Mouse (Mus musculus): Measurements from ENCODE around the gene Mettl13. TPM values are rescaled to one million over a fixed set of nuclear protein-coding genes. Genes with fewer than 3 reads are reported as not detected.

The Mettl13 gene
- polyA plus RNA-seq, 1 experiment from 2014 or later: 6.7 TPM

GRCm38 (mm10) chr1:162505649-162506048 lies 42.7 kb downstream of the Mettl13 start:
- Histone ChIP-seq H3K4me2 (replicated peaks; ENCODE audit: low read depth, low read length) (no peak overlapping the region), H3K4me3 (ENCODE audit: low read depth, low read length) (no peak overlapping the region), H3K27me3 (replicated peaks; ENCODE audit: insufficient read depth, low read length) (no peaks in the 10 kb centered on the region), H3K36me3 (ENCODE audit: insufficient read depth, low read length) (no peaks in the 10 kb centered on the region), H3K9ac (replicated peaks; ENCODE audit: low read depth) (no peak overlapping the region), H3K27ac (ENCODE audit: low read length) (no peak overlapping the region), H3K4me1 (ENCODE audit: insufficient read depth, low read depth, low read length) (no peaks in the 10 kb centered on the region), H3K9me3 (ENCODE audit: low read length) (no peaks in the 10 kb centered on the region)
- TF ChIP-seq CTCF (IDR thresholded peaks at IDR 0.05) (no peak), EP300 (IDR thresholded peaks at IDR 0.05) (no peak)
- no peak for DNase-seq (ENCODE audit: low spot score)
- no peak for ATAC-seq
- WGBS: 80% methylated on average over 6 of the region's 6 CpGs

Other genes starting within 250 kb of the Mettl13 start
- gene Dnm3, start 70.5 kb downstream of the Mettl13 start, polyA plus RNA-seq (2015; fragmentation: Nextera tagmentation; extraction: Ambion mirVana): 3.4 and 4.0 TPM in 2 replicates
- 45.1 and 50.6 TPM in 2 replicates for gene Vamp4, start 22.0 kb upstream of the Mettl13 start, polyA plus RNA-seq (2015; fragmentation: Nextera tagmentation; extraction: Ambion mirVana)
- 0.11 and 0.12 TPM in 2 replicates for gene Myoc, start 90.6 kb upstream of the Mettl13 start, polyA plus RNA-seq (2015; fragmentation: Nextera tagmentation; extraction: Ambion mirVana)
- 0.19 TPM in 1 of 2 replicates, not detected in the other for gene Myocos, start 109.7 kb upstream of the Mettl13 start, polyA plus RNA-seq (2015; fragmentation: Nextera tagmentation; extraction: Ambion mirVana)
- 108 and 114 TPM in 2 replicates for gene Prrc2c, start 192.0 kb upstream of the Mettl13 start, polyA plus RNA-seq (2015; fragmentation: Nextera tagmentation; extraction: Ambion mirVana)